Mouse (Mus musculus): Measurements from ENCODE around the gene Gm4498. TPM values are rescaled to one million over a fixed set of nuclear protein-coding genes. Genes with fewer than 3 reads are reported as not detected.
"Not testable (repeated sequence)": the region's sequence is repeated elsewhere in the genome, so short reads cannot be mapped to it uniquely, and the experiment has no call there.

Gene Gm4498
- polyA plus RNA-seq (2012; rRNA removed) = not detected in 2 replicates

- not testable (repeated sequence) for DNase-seq (ENCODE audit: extremely low spot score in 1 of 2, low spot score in 1 of 2)
Measured at GRCm38 (mm10) chr7:20233728-20234127, at the start of gene Gm4498. Gm4498 (minus strand) TSS chr7:20233828.

- not testable (repeated sequence) for DNase-seq (ENCODE audit: extremely low spot score in 1 of 2, low spot score in 1 of 2)
Measured at GRCm38 (mm10) chr7:20262734-20263133, 29.1 kb upstream of the Gm4498 start, which contains the start of gene Gm5890. Gm5890 (minus strand) TSS chr7:20262834.

GRCm38 (mm10) chr7:20205507-20205906, 28.1 kb downstream of the Gm4498 start, which contains the start of gene Gm6164:
Gm6164 (minus strand) TSS chr7:20205607.
- not testable (repeated sequence) for DNase-seq (ENCODE audit: extremely low spot score in 1 of 2, low spot score in 1 of 2)

- DNase-seq (ENCODE audit: extremely low spot score in 1 of 2, low spot score in 1 of 2) = not testable (repeated sequence)
Measured at GRCm38 (mm10) chr7:20193410-20193809, 40.2 kb downstream of the Gm4498 start, which contains the start of gene Vmn1r95. Vmn1r95 (plus strand) TSS chr7:20193710.

Other genes starting within 250 kb of the Gm4498 start
- not detected in 2 replicates for gene Nlrp9b, start 242.4 kb downstream of the Gm4498 start, polyA plus RNA-seq (2012; rRNA removed)
- gene Vmn1r91, start 134.1 kb downstream of the Gm4498 start, polyA plus RNA-seq (2012; rRNA removed) = not detected in 2 replicates
- not detected in 2 replicates for gene Gm16442, start 111.2 kb downstream of the Gm4498 start, polyA plus RNA-seq (2012; rRNA removed)
- gene Vmn1r93, start 94.7 kb downstream of the Gm4498 start, polyA plus RNA-seq (2012; rRNA removed) = not detected in 2 replicates
- not detected in 2 replicates for gene Vmn1r94, start 65.5 kb downstream of the Gm4498 start, polyA plus RNA-seq (2012; rRNA removed)
- gene Vmn1r95, start 40.1 kb downstream of the Gm4498 start, polyA plus RNA-seq (2012; rRNA removed) = not detected in 2 replicates
- not detected in 2 replicates for gene Gm6164, start 28.2 kb downstream of the Gm4498 start, polyA plus RNA-seq (2012; rRNA removed)
- not detected in 2 replicates for gene Gm5890, start 29.0 kb upstream of the Gm4498 start, polyA plus RNA-seq (2012; rRNA removed)
- not detected in 2 replicates for gene Gm4133, start 100.2 kb upstream of the Gm4498 start, polyA plus RNA-seq (2012; rRNA removed)
- gene Gm5728, start 141.6 kb upstream of the Gm4498 start, polyA plus RNA-seq (2012; rRNA removed) = not detected in 2 replicates
- gene Vmn1r100, start 184.1 kb upstream of the Gm4498 start, polyA plus RNA-seq (2012; rRNA removed) = not detected in 2 replicates
- not detected in 2 replicates for gene Vmn1r101, start 208.8 kb upstream of the Gm4498 start, polyA plus RNA-seq (2012; rRNA removed)
- gene Gm10670, start 241.1 kb upstream of the Gm4498 start, polyA plus RNA-seq (2012; rRNA removed) = not detected in 2 replicates